Mouse (Mus musculus) heart, postnatal 0 days (tissue): ENCODE measurements around the gene Srrm1.

Experiments
- CTCF ChIP-seq: IDR thresholded peaks from 2 replicates; pipeline ENCODE4 v1.5.1; 2016; ENCODE audit warnings: antibody characterized with exemption, control low read depth, low read depth
- EP300 ChIP-seq: IDR thresholded peaks from 2 replicates; pipeline ENCODE4 v1.6.1; 2016; ENCODE audit warnings: antibody characterized with exemption, low read depth

GRCm38 (mm10) chr4:135271419-135271828, 81.7 kb downstream of the Srrm1 start:
- no peak for TF ChIP-seq EP300
- no peak for TF ChIP-seq CTCF
